Mouse (Mus musculus): Measurements from ENCODE around the gene Inhbb. TPM values are rescaled to one million over a fixed set of nuclear protein-coding genes. Genes with fewer than 3 reads are reported as not detected.

Inhbb gene
- polyA plus RNA-seq, 1 experiment from 2014 or later: 0.34 TPM

- no peaks in the 10 kb centered on the region for H3K36me3 ChIP-seq
- H3K27me3 ChIP-seq: no peaks in the 10 kb centered on the region
- no peak overlapping the region for H3K27ac ChIP-seq
- no peak for ATAC-seq (ENCODE audit: borderline replicate concordance, extremely low read depth, low FRiP score, low TSS enrichment)
- no peak overlapping the region for H3K4me2 ChIP-seq
- H3K9me3 ChIP-seq: no peaks in the 10 kb centered on the region
- WGBS: 68% methylated on average over 2 of the region's 2 CpGs
- no peaks in the 10 kb centered on the region for H3K4me1 ChIP-seq
- H3K4me3 ChIP-seq: no peak overlapping the region
- H3K9ac ChIP-seq: no peak overlapping the region
These were observed 23.4 kb downstream of the Inhbb start for GRCm38 (mm10) chr1:119398640-119399039.

- H3K36me3 ChIP-seq: no peaks in the 10 kb centered on the region
- ATAC-seq (ENCODE audit: borderline replicate concordance, extremely low read depth, low FRiP score, low TSS enrichment): no peak
- H3K4me3 ChIP-seq: no peak overlapping the region
- no peaks in the 10 kb centered on the region for H3K9me3 ChIP-seq
- 60% methylated on average over 7 of the region's 7 CpGs for WGBS
- H3K4me1 ChIP-seq: no peaks in the 10 kb centered on the region
- H3K27me3 ChIP-seq: no peaks in the 10 kb centered on the region
- no peak overlapping the region for H3K4me2 ChIP-seq
- H3K9ac ChIP-seq: no peak overlapping the region
- H3K27ac ChIP-seq: no peak overlapping the region
These were observed 24.2 kb downstream of the Inhbb start for GRCm38 (mm10) chr1:119397839-119398238.

GRCm38 (mm10) chr1:119391311-119391710 lies 30.7 kb downstream of the Inhbb start:
- Histone ChIP-seq H3K4me3 (no peak overlapping the region), H3K4me2 (no peak overlapping the region), H3K9ac (no peak overlapping the region), H3K27ac (no peak overlapping the region), H3K36me3 (no peaks in the 10 kb centered on the region), H3K9me3 (no peaks in the 10 kb centered on the region), H3K27me3 (no peaks in the 10 kb centered on the region), H3K4me1 (0 out of 2 replicates have a peak, but pooled peaks cover 5% of the 10 kb centered on the region)
- ATAC-seq (ENCODE audit: borderline replicate concordance, extremely low read depth, low FRiP score, low TSS enrichment): no peak
- WGBS: 44% methylated on average over 3 of the region's 3 CpGs

- Histone ChIP-seq H3K36me3 (no peaks in the 10 kb centered on the region), H3K4me2 (no peak overlapping the region), H3K4me3 (no peak overlapping the region), H3K9me3 (no peaks in the 10 kb centered on the region), H3K27me3 (no peaks in the 10 kb centered on the region), H3K27ac (no peak overlapping the region), H3K9ac (no peak overlapping the region), H3K4me1 (0 out of 2 replicates have a peak, but pooled peaks cover 5% of the 10 kb centered on the region)
- 61% methylated on average over 4 of the region's 4 CpGs for WGBS
- ATAC-seq (ENCODE audit: borderline replicate concordance, extremely low read depth, low FRiP score, low TSS enrichment): no peak
These were observed 31.4 kb downstream of the Inhbb start for GRCm38 (mm10) chr1:119390676-119391075.

GRCm38 (mm10) chr1:119389771-119390500 lies 32.1 kb downstream of the Inhbb start:
- H3K4me1 ChIP-seq: 0 out of 2 replicates have a peak, but pooled peaks cover 5% of the 10 kb centered on the region
- no peak overlapping the region for H3K4me2 ChIP-seq
- no peak overlapping the region for H3K9ac ChIP-seq
- no peak overlapping the region for H3K27ac ChIP-seq
- 47% methylated on average over 7 of the region's 7 CpGs for WGBS
- ATAC-seq (ENCODE audit: borderline replicate concordance, extremely low read depth, low FRiP score, low TSS enrichment): no peak
- no peaks in the 10 kb centered on the region for H3K27me3 ChIP-seq
- no peaks in the 10 kb centered on the region for H3K36me3 ChIP-seq
- no peak overlapping the region for H3K4me3 ChIP-seq
- H3K9me3 ChIP-seq: no peaks in the 10 kb centered on the region

GRCm38 (mm10) chr1:119388664-119389396 lies 33.2 kb downstream of the Inhbb start:
- ATAC-seq (ENCODE audit: borderline replicate concordance, extremely low read depth, low FRiP score, low TSS enrichment): no peak
- no peak overlapping the region for H3K4me3 ChIP-seq
- H3K36me3 ChIP-seq: no peaks in the 10 kb centered on the region
- no peaks in the 10 kb centered on the region for H3K27me3 ChIP-seq
- H3K9ac ChIP-seq: no peak overlapping the region
- H3K9me3 ChIP-seq: no peaks in the 10 kb centered on the region
- H3K4me2 ChIP-seq: no peak overlapping the region
- H3K4me1 ChIP-seq: 0 out of 2 replicates have a peak, but pooled peaks cover 5% of the 10 kb centered on the region
- 8% methylated on average over 19 of the region's 19 CpGs for WGBS
- no peak overlapping the region for H3K27ac ChIP-seq

- 58% methylated on average over 3 of the region's 3 CpGs for WGBS
- H3K9me3 ChIP-seq: no peaks in the 10 kb centered on the region
- no peak overlapping the region for H3K27ac ChIP-seq
- H3K27me3 ChIP-seq: no peaks in the 10 kb centered on the region
- no peaks in the 10 kb centered on the region for H3K36me3 ChIP-seq
- H3K4me2 ChIP-seq: no peak overlapping the region
- no peak for ATAC-seq (ENCODE audit: borderline replicate concordance, extremely low read depth, low FRiP score, low TSS enrichment)
- no peak overlapping the region for H3K9ac ChIP-seq
- H3K4me3 ChIP-seq: no peak overlapping the region
- 0 out of 2 replicates have a peak, but pooled peaks cover 3% of the 10 kb centered on the region for H3K4me1 ChIP-seq
These were observed 35.7 kb downstream of the Inhbb start for GRCm38 (mm10) chr1:119386306-119386705.

- Histone ChIP-seq H3K36me3 (no peaks in the 10 kb centered on the region), H3K4me3 (no peak overlapping the region), H3K9me3 (no peaks in the 10 kb centered on the region), H3K27ac (no peak overlapping the region), H3K27me3 (no peaks in the 10 kb centered on the region), H3K4me1 (no peaks in the 10 kb centered on the region), H3K9ac (no peak overlapping the region), H3K4me2 (no peak overlapping the region)
- no peak for ATAC-seq (ENCODE audit: borderline replicate concordance, extremely low read depth, low FRiP score, low TSS enrichment)
- WGBS: 39% methylated on average over 10 of the region's 10 CpGs
These were observed 38.1 kb downstream of the Inhbb start for GRCm38 (mm10) chr1:119383916-119384315.

- Histone ChIP-seq H3K9ac (no peak overlapping the region), H3K36me3 (no peaks in the 10 kb centered on the region), H3K4me3 (no peak overlapping the region), H3K9me3 (no peaks in the 10 kb centered on the region), H3K4me1 (no peaks in the 10 kb centered on the region), H3K27ac (no peak overlapping the region), H3K27me3 (no peaks in the 10 kb centered on the region), H3K4me2 (no peak overlapping the region)
- 81% methylated on average over 4 of the region's 4 CpGs for WGBS
- ATAC-seq (ENCODE audit: borderline replicate concordance, extremely low read depth, low FRiP score, low TSS enrichment): no peak
These were observed 41.4 kb downstream of the Inhbb start for GRCm38 (mm10) chr1:119380609-119381008.

GRCm38 (mm10) chr1:119375376-119375775 lies 46.7 kb downstream of the Inhbb start:
- no peaks in the 10 kb centered on the region for H3K27me3 ChIP-seq
- WGBS: 66% methylated on average over 5 of the region's 5 CpGs
- no peaks in the 10 kb centered on the region for H3K9me3 ChIP-seq
- no peaks in the 10 kb centered on the region for H3K4me1 ChIP-seq
- H3K4me3 ChIP-seq: no peak overlapping the region
- ATAC-seq (ENCODE audit: borderline replicate concordance, extremely low read depth, low FRiP score, low TSS enrichment): no peak
- H3K27ac ChIP-seq: no peak overlapping the region
- H3K9ac ChIP-seq: no peak overlapping the region
- H3K36me3 ChIP-seq: no peaks in the 10 kb centered on the region
- H3K4me2 ChIP-seq: no peak overlapping the region

- Histone ChIP-seq H3K27me3 (no peaks in the 10 kb centered on the region), H3K9me3 (no peaks in the 10 kb centered on the region), H3K9ac (no peak overlapping the region), H3K4me2 (no peak overlapping the region), H3K27ac (no peak overlapping the region), H3K4me1 (no peaks in the 10 kb centered on the region), H3K4me3 (no peak overlapping the region), H3K36me3 (no peaks in the 10 kb centered on the region)
- WGBS: 69% methylated on average over 12 of the region's 12 CpGs
- no peak for ATAC-seq (ENCODE audit: borderline replicate concordance, extremely low read depth, low FRiP score, low TSS enrichment)
These were observed 54.5 kb downstream of the Inhbb start for GRCm38 (mm10) chr1:119367546-119367945.

GRCm38 (mm10) chr1:119366315-119366714 lies 55.7 kb downstream of the Inhbb start:
- Histone ChIP-seq H3K9ac (no peak overlapping the region), H3K27ac (no peak overlapping the region), H3K36me3 (no peaks in the 10 kb centered on the region), H3K27me3 (no peaks in the 10 kb centered on the region), H3K4me2 (no peak overlapping the region), H3K4me3 (no peak overlapping the region), H3K4me1 (no peaks in the 10 kb centered on the region), H3K9me3 (no peaks in the 10 kb centered on the region)
- WGBS: 50% methylated on average over 6 of the region's 6 CpGs
- ATAC-seq (ENCODE audit: borderline replicate concordance, extremely low read depth, low FRiP score, low TSS enrichment): no peak

Data from lung, embryonic 15.5 days (tissue).